Mouse (Mus musculus) frontal cortex, adult (tissue): Measurements from ENCODE around the gene Gm20431.
"Not testable (repeated sequence)": the region's sequence is repeated elsewhere in the genome, so short reads cannot be mapped to it uniquely, and the experiment has no call there.

Source experiments
- ATAC-seq: cut with Nextera tagmentation; 2 replicates; pipeline ENCODE4 v1.9.2; 2017; ENCODE audit warnings: mild to moderate bottlenecking, moderate library complexity, mixed read lengths; ENCODE audit not compliant: low TSS enrichment

Gm20431 gene

DNA sequence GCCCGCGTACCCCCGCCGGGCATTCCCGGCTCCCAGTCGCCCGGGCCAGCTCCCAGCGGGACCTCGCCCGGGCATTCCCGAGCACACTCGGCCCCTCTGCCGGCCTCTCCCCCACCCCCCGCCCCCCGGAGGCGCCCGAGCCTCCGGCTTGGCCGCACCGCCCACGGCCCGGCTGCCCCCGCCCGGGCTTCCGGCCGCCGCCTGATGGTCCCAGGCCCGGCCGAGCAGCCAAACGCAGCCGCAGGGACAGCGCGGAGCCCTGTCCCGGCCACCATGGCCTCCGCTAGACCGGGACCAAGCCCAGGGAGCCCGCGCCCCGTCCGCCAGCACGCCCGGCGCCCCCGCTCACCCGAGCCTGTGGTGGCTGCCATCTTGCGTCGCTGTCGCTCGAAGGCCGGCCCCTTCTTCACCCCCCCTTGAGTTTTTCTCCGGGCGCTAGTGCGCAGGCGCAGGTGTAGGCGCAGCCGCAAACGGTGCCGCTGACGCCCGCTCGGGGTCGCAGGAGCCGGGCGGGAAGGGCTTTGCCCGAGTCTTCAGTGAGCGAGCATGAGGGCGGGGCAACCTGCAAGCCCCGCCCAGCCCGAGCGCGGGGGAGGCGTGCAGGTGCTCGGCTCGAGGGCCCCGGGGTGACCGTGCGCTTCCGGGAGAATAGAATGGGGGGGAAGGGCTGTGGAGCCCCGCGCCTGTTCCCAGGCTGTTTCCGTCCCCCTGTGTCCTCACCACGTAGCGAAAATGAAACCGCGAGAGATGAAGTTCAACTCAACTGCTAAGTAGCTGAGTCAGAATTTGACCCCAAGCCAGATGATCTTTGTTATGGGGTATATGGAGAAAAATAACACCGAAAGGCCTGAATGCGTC, 29.5 kb downstream of the Gm20431 start, which contains the start of gene Ube2v1:
TSS of gene Ube2v1 (minus strand) at position 505 of the 858 bp plus-strand sequence.
- ATAC-seq, result peak; percentile 66

DNA sequence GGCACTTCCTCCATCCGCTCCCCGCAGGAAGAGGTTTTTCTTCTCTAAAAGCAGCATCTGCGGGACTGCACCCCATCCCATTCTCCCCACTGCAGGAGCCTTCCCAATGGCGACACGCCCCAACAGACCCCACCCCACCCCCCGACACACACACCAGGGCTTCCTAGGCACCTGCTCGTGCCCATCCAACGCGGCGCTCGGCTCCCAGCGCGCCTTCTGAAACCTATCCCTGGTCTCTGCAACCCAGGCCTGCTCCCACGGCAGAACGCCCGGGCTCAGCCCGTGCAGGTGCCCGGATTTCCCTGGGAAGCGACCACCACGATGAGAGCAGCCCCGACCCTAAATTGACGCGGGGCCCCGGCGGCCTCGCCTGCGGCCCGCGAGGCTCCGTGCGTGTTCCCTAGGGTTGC, 30.1 kb downstream of the Gm20431 start:
- ATAC-seq, result no peak

DNA sequence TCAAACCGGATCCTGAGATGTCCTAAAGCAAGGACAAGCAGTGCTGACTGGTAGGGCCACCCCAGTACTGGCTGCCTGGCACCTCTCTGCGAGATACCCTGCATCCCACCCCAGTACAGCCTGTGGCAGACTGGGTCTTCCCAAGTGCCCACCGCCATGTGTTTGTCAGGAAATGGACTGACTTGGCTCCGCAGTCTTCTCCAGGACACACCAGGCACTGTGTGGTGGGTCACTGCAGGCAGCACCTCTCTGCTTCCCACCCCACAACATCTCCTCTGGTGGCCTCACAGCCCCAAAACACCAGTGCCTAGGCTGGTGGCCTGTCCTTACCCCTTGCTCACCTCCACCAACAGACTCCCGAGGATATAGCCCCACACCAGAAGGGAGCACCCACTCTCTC, 30.9 kb downstream of the Gm20431 start:
- no peak for ATAC-seq

DNA sequence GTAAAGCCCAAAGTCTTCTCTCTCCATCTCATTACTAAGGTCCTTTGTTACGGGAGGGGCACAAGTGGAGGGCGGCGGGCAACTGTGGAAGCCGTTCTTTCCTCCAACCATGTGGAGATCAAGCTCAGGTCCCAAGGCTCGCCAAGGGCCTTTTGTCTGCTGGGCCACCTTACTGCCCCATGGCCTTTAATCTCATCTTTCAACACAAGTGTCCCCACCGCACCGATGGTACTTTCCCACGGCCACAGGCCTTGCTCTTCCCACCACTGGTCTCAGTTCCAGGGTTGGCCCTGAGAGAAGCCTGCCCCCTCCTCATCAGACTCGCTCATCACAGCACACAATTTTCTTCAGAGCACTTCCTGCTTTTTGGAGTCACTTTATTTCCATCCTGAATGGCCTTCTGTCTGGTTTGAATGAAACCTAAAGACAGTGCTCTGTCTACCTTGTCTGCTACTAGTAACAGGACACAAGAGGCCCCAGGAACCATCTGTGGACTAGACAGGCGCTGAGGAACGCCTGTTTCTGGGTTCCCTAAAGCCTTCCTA, 31.6 kb downstream of the Gm20431 start:
- ATAC-seq, result no peak

DNA sequence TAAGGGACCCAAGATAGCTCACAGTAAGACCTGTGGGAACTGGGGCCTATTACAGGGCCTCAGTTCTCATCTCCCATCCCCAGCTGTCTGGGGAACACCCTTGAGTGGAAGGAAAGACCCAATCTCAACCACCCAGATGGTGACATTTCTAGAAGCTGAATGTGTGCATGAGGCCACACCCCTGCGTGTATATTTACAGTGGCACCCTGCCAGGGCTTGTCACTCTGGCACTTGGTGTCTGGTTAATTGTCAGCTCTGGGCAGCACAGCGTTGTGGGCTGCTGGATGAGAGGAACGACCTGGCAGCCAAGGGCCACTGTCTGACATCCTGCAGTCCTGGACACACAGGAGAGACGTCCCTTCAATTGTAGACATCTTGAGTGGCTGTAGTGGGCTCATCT, 32.4 kb downstream of the Gm20431 start:
- no peak for ATAC-seq

DNA sequence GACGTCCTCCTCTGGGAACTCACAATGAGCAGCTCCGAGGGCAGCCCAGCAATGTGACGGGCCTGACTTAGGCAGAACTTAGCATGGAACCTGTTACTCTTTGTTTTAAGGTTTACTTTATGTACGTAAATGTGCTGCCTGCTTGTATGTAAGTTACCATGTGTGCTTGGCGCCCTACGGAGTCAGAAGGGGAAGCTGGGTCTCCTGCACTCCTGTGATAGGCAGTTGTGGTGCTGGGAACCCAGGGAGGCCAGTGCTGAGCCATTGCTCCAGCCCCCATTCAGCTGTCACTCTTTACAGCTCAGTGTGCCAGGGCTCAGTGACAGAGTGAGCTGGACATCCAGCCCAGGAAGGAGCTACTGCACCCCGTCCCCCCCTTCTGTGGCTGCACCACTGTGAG, 34.3 kb downstream of the Gm20431 start:
- no peak for ATAC-seq

DNA sequence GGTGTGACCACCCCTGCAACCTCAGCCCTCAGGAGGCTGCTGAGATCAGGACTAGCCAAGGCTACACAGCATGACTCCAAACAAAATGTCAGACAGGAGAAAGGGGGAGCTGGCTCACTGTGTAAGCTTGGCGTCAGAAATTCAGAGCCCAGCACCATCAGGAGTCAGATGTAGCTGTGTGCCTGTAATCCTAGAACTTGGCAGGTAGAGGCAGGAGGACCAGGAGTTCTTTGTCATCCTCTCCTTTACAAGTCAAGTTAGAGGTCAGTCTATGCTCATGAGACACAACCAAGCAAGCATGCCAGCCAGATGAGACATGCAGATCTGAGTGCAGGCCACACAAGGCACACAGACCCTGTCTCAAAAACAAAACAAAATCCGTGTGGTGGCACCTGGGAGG, 35.6 kb downstream of the Gm20431 start:
- no peak for ATAC-seq

DNA sequence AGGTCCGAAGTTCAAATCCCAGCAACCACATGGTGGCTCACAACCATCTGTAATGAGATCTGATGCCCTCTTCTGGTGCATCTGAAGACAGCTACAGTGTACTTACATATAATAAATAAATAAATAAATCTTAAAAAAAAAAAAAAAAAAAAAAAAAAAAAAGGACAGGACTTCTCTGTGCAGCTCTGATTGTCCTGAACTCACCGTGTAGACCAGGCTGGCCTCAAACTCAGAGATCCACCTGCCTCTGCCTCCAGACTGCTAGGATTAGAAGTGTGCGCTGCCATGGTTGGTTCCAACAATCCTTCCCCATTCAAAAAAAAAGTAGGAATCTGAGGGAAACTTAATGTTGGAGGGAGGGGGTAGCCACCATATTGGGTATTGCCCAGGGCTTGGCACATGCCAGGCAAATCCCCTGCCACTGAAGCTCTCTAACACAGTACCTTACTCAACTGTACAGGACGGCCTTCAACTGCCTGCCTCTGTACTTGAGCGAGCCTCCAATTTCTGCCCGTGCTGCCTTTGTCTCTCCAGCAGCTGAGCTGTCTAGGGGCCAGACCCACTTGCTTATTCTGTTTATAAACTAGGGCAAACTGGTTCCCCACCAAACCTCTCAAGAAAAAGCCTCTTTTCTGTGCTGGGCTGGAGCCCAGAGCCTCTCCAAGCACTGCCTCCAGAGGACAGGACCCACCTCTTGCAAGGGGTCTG, 36.8 kb downstream of the Gm20431 start:
- no peak for ATAC-seq

DNA sequence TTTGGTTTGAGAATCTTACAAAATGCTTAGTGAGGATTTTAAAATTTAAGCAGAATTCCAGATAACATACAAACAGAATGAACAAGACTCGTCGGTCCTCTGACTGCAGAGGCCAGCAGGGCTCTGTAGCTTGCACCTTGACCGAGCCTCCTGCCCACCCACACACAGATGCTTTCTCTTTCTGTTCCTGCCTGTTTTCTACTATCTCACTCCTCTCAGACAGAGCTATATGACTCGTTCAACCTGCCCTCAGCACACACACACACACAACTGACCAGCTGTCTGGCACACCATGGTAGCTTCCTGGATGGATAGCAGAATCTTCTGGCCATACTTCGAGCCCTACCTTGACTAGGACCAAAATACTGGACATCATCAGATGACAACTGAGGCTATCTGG, 38.3 kb downstream of the Gm20431 start:
- no peak for ATAC-seq

DNA sequence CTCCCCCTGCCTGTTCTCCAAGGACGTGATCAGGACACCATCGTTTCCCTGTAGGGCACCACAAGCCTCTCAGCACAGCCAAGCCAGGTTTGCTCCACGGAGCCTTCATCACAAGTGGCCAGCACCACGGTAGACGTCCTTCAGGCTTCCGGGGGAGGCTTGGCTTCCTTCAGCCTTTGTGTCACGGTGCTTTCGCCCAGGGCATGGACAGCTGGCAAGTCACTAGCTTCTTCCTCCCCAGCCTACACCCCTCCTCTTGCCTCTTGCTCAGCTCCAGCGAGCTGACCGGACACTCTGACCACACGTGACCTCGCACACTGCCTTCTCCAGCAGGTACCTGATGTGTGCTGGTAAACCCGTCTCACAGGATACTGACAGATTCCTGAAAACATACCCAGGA, 38.9 kb downstream of the Gm20431 start:
- ATAC-seq, result peak; percentile 15; the same call in 1 of the 2 replicates

DNA sequence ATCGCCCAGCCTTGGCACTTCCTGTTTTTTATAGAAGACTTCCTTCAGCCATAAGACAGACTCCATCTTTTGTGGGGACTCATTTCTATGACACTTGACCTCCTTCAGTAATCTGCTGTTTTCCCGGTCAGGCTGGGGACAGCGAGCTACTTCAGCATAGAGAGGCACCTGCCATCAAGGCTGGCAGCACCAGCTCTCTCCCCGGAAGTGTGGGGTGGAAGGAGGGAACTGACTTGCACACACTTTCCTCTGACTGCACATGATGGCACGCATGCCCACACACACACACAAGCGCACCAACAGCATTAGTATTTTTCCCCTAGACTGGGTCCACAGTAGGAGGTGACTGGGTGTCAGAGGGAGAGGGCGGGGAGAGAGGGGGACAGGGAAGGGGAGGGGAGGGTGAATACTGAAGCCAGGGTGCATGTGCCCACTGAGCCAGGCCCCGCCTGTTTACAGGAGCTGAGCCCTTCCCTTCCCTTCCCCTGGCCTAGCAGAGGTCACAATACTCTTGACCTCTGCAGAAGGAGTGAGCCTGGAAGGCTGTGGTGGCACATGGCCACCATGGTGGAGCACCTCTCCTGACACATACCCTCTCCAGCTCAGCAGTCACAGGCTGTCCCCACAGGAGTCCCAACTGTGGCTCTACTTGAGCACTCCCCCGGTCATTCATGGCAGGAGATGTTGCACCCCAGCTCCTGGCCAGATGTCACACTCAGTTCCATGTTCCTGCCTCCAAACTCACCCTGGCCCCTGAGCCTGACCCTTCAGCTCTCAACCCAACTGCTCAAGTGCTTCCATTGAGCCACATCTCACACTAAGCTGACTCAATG, 39.8 kb downstream of the Gm20431 start:
- ATAC-seq, result no peak

DNA sequence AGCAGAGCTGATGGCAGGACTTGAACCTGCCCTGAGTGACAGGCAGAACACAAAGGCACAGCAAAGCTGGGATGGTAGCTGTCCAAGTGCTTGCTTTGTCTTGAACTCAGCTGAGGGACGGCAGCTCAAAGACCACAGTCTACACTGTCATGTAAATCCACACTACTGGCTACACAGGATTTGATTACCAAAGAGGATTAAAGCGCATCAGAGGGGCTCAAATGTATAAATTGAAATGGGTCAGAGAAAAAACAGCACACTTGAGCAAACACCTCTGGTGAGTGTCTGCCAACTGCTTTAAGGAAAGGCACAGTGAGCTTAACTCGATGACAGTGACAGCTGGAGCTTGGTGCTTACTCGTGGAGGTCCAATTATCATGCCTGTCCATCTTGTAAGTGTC, 43.8 kb downstream of the Gm20431 start:
- ATAC-seq, result no peak

DNA sequence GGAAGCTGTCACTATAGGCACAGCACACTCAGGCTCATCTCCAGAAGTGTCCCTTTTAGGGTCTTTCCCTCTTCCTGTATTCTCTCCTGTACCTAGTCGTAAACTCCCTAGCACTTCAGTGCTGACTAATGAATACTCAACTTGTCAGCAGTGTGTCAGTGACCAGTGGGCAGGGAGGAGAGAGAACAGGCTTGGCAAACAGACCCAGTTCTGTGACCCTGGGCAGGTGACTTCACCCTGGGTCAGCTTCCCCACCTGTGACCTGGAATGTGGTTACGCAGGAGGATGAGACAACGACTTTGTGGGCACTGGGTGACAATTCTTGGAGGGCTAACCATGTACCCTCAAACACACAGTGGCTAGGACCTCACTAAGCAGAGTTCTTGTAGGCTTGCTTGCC, 44.3 kb downstream of the Gm20431 start:
- ATAC-seq, result no peak

DNA sequence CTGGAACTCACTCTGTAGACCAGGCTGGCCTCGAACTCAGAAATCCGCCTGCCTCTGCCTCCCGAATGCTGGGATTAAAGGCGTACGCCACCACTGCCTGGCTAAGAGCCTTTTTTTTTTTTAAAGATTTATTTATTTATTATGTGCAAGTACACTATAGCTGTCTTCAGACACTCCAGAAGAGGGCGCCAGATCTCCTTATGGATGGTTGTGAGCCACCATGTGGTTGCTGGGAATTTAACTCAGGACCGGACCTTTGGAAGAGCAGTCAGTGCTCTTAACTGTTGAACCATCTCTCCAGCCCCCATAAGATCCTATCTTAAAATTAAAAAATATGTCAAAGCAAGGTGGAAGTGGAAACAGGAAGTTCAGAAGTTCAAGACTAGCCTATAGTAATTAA, 48.0 kb downstream of the Gm20431 start:
- ATAC-seq, result not testable (repeated sequence)

DNA sequence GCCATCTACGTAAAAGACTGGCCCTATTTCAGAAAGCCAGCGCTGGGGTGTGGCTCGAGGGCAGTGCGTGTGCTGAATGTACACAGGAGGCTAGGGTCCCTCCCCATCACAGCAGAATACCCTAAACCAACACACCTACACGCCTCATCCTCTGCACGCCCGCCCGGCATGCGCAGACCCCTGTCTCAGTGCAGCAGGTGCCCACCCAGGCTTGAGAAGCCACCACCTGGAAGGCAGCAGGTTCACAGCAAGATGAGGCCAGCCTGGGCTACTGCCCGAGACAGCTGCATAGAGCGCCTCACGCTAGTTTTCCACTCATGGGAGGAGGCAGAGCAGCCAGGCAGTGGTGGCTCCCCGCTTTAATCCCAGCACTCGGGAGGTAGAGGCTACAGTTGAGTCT, 49.2 kb downstream of the Gm20431 start:
- no peak for ATAC-seq

DNA sequence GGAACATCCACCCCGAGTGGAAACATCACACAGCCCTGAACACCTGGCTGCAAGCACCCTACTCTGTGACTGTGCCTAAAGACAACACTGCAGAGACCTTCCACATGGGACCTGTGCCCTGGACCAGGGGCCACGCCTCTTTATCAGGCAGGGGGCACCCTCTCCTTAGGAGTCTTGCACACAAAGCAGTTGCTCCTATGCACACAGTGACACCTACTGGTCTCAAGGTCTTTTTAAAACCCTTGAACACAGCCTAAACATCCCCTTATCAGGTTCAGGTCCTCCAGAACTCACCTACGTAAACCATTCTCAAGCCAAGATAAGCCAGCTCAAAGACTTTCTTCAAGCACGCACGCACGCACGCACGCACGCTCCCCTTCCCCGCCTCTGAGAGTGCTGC, 50.0 kb downstream of the Gm20431 start:
- no peak for ATAC-seq

DNA sequence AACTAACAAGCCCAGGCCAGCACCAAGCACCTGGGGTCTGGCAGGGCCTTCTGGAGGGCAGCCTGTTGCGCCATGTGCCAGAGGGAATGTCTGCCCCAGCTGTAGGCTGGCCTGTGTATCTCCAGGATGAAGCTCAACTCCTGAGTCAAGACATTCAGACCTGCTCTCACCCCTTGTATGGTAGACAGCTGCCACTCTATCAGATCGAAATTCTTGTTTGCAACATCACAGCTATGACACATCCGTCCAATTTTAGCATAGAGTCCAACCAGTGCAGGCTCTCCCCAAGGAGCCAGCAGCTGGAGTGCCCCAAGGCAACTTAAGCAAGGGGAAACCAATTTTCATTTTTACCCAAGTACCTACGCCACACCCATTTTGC, 54.6 kb downstream of the Gm20431 start:
- ATAC-seq, result no peak

DNA sequence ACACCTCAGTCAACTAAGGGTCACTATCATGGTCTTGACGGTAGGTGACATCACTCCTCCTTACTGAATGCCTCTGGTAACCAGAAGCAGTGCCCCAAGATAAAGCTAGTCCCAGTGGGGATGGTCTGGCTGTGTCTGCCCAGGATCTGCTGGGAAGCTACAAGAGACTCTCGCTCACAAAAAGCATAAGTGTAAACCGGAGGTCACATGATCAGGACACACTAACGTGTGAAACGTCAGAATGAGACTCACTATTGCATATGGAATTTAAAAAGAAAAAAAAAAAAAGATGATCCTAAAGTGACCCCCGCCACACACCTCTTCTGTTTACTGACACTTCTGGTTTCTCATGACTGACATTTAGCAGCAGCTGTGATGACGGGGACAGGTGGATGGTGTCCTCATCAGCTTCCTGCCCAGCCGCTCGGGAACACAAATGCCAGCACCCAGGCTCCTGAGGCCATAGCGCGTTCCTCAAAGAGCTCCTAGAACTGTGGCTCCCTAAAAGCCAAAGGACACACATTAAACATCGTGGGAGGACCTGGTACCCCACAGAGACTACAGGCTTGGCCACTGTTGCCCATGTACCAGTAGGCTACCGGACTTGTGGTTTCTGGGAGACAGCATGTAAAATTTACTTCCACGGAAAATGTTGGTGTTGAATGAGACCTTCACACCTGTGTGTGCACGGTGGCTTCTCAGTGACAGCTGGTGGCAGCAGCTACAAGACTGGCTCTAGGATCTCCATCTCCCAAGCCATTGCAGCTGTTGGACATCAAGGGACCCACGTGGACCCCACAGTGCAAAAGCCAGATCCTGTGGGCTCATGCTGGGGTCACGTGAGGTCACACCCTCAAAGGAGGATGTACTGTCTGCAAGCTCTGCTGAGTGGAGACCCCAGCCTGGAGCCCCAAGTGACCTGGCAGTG, 55.2 kb downstream of the Gm20431 start:
- ATAC-seq, result no peak

DNA sequence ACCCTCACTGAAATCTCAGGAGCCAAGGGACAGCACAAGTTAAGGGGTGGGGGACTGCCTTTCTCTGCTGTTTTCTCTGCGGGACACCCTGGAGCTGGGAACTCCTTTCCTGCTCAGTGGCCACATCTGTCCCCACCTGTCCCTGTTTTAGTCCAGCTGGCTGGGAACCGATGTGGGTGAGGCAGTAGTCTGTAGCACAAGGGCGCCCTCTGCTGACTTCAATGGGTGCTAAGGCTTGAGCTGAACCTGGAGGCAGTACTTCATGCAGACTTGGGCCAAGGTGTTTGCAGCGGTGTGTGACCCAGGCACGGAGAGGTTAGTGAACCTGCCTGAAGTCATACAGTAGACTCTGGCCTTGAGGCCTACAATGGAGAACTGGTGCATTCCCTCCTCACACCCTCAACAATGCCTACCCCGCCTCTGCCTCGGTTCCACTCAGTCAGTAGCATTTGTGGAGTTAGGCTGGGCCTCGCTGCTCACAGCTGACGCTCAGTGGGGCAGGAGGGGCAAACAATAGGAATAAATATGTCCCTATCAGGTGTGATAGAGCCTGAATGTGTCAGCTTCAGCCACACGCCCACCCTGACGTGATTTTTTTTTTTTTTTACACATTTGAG, 56.0 kb downstream of the Gm20431 start:
- ATAC-seq, result peak; percentile 90

DNA sequence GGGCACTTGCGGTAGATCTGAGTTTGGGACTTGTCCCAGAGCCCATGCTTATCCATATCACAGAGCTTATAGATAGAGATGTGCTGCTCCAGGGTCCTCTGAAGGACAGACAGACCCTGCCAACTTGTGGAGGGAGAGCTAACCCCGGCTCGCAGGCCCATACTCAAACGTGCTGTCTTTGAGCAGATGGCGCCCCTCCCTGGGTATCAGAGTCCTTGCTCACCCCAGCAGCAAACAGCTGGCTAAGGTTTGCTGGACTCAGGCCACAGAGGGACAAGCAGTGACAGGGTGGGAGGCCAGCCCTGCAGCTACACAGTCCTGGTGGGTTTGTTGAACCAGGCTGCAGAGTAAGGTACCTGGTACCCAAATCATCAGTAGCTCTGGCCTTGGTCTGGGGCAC, 58.3 kb downstream of the Gm20431 start:
- ATAC-seq, result no peak

DNA sequence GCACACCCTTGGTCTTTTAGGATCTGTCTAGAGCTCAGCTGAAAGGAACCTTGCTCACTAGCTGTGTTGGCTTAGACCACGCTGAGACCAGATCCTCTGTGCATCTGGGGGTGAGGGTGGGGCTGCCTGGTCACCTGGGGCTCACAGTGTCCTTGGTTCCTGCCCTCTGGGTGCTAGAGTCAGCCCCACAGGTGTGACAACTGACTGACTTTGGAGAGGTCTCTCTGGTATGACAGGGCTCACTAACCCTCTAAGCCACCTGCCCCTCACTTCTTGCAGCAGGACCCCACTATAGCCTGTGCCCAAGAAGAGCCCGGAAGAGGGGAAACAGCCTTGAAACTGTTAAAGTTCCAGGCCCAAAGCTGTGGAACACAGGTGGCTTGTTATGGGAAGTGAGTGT, 58.9 kb downstream of the Gm20431 start:
- ATAC-seq, result no peak
